Mouse (Mus musculus): ENCODE measurements at regions not wholly inside any gene's neighbourhood (a gene's known extent, or its start where the extent isn't known, plus 50 kb on each side); places are given as distances from the start of the nearest gene placed in this dataset.

DNA sequence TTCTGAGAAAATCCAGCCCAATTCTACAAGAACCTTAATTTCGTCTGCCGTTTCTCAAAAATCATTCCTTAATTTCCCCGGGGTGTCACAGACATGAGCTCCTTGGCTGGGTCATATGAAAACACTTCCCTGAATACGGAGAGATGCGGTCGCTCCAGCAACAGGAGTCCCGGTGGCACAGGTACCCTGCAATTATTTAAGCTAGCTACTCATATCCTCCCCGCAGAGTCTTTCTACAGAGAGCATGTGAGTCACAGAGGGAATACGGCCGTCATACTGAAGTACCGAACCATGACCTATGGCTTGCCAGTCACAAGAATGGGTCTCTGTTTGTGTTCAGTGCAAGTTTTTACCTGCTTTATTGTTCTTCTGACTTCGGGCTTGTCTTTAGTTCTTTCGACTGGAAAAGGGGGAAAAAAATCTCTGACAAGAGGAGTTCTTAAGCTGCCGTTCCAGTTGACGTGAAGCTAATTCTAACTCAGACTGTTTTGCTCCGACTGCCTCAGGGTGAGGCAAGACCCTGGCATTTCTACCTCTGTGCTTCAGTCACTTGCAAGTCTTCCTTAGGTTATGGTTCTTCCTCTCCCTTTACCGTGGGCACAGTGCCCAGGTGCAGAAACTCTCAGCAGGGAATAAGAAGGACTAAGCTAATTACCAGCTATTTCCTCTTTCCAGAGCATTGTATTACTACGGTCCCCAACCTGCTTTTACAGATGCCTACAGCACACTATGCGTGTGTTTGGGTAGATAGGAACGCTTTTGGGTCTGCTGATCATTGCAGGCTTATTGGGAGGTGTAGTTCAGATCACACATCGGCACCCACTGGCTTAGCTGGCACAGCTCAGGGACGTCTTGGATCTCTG lies 148.5 kb downstream of the Phlda1 start:
- TF ChIP-seq CTCF (IDR thresholded peaks at IDR 0.05; ENCODE audit: extremely low read depth, insufficient read depth, low read length) (no peak), POLR2A (IDR thresholded peaks at IDR 0.05; ENCODE audit: extremely low read depth, insufficient read depth, low read length) (no peak)
